28 mouse cellular contexts compared by ENCODE assay signal in genomic region chr4:35066163-35066562, GRCm38 (mm10).
A peak's percentile ranks its signal among the peaks of the same experiment; 100 is the strongest.
DNase-seq lines count a peak whose midpoint lies in the region; ATAC-seq and TF ChIP-seq lines count a peak whose summit lies in the region.
"Had no signal": no experiment of that assay in that cellular context is flagged by ENCODE, and none has a peak within 500 bp of the region (broad histone marks: within the 10 kb centered on the region; RNA-seq: fewer than 3 reads in every experiment).

No protein-coding gene starts in this region.

- no peak overlapping the region for H3K9ac ChIP-seq in kidney, embryonic 14.5 days (ENCODE audit: low read depth, low read length)
- no peak overlapping the region for H3K9ac ChIP-seq in hindbrain, embryonic 12.5 days
- H3K9ac ChIP-seq: heart, embryonic 15.5 days; hindbrain, embryonic 15.5 days; limb, embryonic 15.5 days; liver, embryonic 15.5 days; lung, embryonic 14.5 days; midbrain, embryonic 15.5 days; neural tube, embryonic 15.5 days had no signal

- H3K27ac ChIP-seq in kidney, embryonic 14.5 days (ENCODE audit: low read depth, low read length) = no peak overlapping the region
- H3K27ac ChIP-seq in kidney, adult 2 months (ENCODE audit: insufficient read depth, low read depth, low read length) = no peak overlapping the region
- H3K27ac ChIP-seq in hindbrain, embryonic 12.5 days = no peak overlapping the region
- H3K27ac ChIP-seq: heart, embryonic 10.5 days; heart, embryonic 15.5 days; hindbrain, embryonic 15.5 days; limb, embryonic 10.5 days; limb, embryonic 15.5 days; liver, embryonic 15.5 days; midbrain, embryonic 15.5 days; neural tube, embryonic 15.5 days had no signal

- H3K4me1 ChIP-seq in kidney, embryonic 14.5 days (ENCODE audit: control insufficient read depth, insufficient read depth, low read length) = peaks cover 15% of the 10 kb centered on the region
- H3K4me1 ChIP-seq in kidney, adult 2 months (ENCODE audit: control insufficient read depth, insufficient read depth, low read length) = peaks cover 17% of the 10 kb centered on the region
- peaks cover 16% of the 10 kb centered on the region for H3K4me1 ChIP-seq in hindbrain, embryonic 12.5 days
- H3K4me1 ChIP-seq: heart, embryonic 10.5 days; heart, embryonic 15.5 days; liver, embryonic 15.5 days had no signal

- 67% methylated on average over 4 of the region's 4 CpGs for WGBS in kidney, embryonic 14.5 days
- whole genome bisulfite sequencing in kidney, adult 2 months = 61% methylated on average over 4 of the region's 4 CpGs
- WGBS in hindbrain, embryonic 12.5 days = 57% methylated on average over 4 of the region's 4 CpGs

- H3K4me3 ChIP-seq in kidney, embryonic 14.5 days (ENCODE audit: low read length) = no peak overlapping the region
- no peak overlapping the region for H3K4me3 ChIP-seq in kidney, adult 2 months (ENCODE audit: insufficient read depth, low read depth, low read length)
- H3K4me3 ChIP-seq in hindbrain, embryonic 12.5 days = no peak overlapping the region
- H3K4me3 ChIP-seq: erythroblast, embryonic 14.5 days; heart, embryonic 10.5 days; heart, embryonic 15.5 days; hindbrain, embryonic 15.5 days; limb, embryonic 10.5 days; limb, embryonic 15.5 days; liver, embryonic 15.5 days; midbrain, embryonic 15.5 days; neural tube, embryonic 15.5 days had no signal

- no peaks in the 10 kb centered on the region for H3K36me3 ChIP-seq in kidney, embryonic 14.5 days (ENCODE audit: control insufficient read depth, insufficient read depth, low read length)
- no peaks in the 10 kb centered on the region for H3K36me3 ChIP-seq in kidney, adult 2 months (ENCODE audit: control insufficient read depth, insufficient read depth, low read length)
- no peaks in the 10 kb centered on the region for H3K36me3 ChIP-seq in hindbrain, embryonic 12.5 days
- H3K36me3 ChIP-seq: heart, embryonic 10.5 days; heart, embryonic 15.5 days; hindbrain, embryonic 15.5 days; limb, embryonic 10.5 days; limb, embryonic 15.5 days; liver, embryonic 15.5 days; midbrain, embryonic 15.5 days; neural tube, embryonic 15.5 days had no signal

- ATAC-seq in kidney, embryonic 14.5 days (ENCODE audit: low FRiP score, low TSS enrichment) = no peak
- ATAC-seq in hindbrain, embryonic 12.5 days (ENCODE audit: low FRiP score) = no peak
- ATAC-seq: activated CD4-positive, CD25-positive, alpha-beta regulatory T cell, adult 4 months; CD4-positive, CD25-positive, alpha-beta regulatory T cell, adult 4 months; inflammation-experienced regulatory T-cells, adult 6 months had no signal

- peak; percentile 77 for DNase-seq in kidney, adult 11 months
- peak; percentile 85 for DNase-seq in kidney, adult 2 months
- DNase-seq in kidney, postnatal 10 days = peak; percentile 42
- no peak for DNase-seq in layer of hippocampus, adult 9-11 months
- DNase-seq in spleen, postnatal 14 days (ENCODE audit: low spot score in 2 of 2) = no peak
- DNase-seq: adrenal gland, adult 2 months; adrenal gland, postnatal 36 days; cerebellum, adult 18-20 months; gastrocnemius, postnatal 10 days; heart, postnatal 36 days; lung, postnatal 14 days; right cerebral cortex, postnatal 14 days; thymus, postnatal 14 days had no signal

- no peaks in the 10 kb centered on the region for H3K27me3 ChIP-seq in kidney, embryonic 14.5 days (ENCODE audit: control insufficient read depth, insufficient read depth, low read length)
- no peaks in the 10 kb centered on the region for H3K27me3 ChIP-seq in kidney, adult 2 months (replicated peaks; ENCODE audit: control insufficient read depth, insufficient read depth, low read length)
- no peaks in the 10 kb centered on the region for H3K27me3 ChIP-seq in hindbrain, embryonic 12.5 days
- H3K27me3 ChIP-seq: heart, embryonic 15.5 days; hindbrain, embryonic 15.5 days; limb, embryonic 15.5 days; liver, embryonic 15.5 days; midbrain, embryonic 15.5 days; neural tube, embryonic 15.5 days had no signal

- TF ChIP-seq POLR2A in kidney, adult 2 months (IDR thresholded peaks at IDR 0.05; ENCODE audit: low read depth, low read length) = no peak

- H3K4me2 ChIP-seq in kidney, embryonic 14.5 days (replicated peaks; ENCODE audit: low read depth, low read length) = no peak overlapping the region
- H3K4me2 ChIP-seq in hindbrain, embryonic 12.5 days (replicated peaks) = no peak overlapping the region
- H3K4me2 ChIP-seq: heart, embryonic 15.5 days; hindbrain, embryonic 15.5 days; limb, embryonic 15.5 days; liver, embryonic 15.5 days; lung, embryonic 14.5 days; midbrain, embryonic 15.5 days had no signal

- TF ChIP-seq CTCF in kidney, adult 2 months (conservative IDR thresholded peaks at IDR 0.05; ENCODE audit: insufficient read depth, insufficient read length, low read depth, low read length) = no peak

- no peaks in the 10 kb centered on the region for H3K9me3 ChIP-seq in kidney, embryonic 14.5 days (ENCODE audit: control insufficient read depth, low read length)
- H3K9me3 ChIP-seq in hindbrain, embryonic 12.5 days (replicated peaks) = no peaks in the 10 kb centered on the region
- H3K9me3 ChIP-seq: heart, embryonic 10.5 days; heart, embryonic 15.5 days; hindbrain, embryonic 15.5 days; limb, embryonic 10.5 days; limb, embryonic 15.5 days; liver, embryonic 15.5 days; midbrain, embryonic 15.5 days; neural tube, embryonic 15.5 days had no signal

Comparison
In these comparisons a context has a peak if more than half of its experiments do, and no peak if none do; other contexts are left out.
1. DNase-seq: peak in kidney, adult 11 months (single experiment), kidney, adult 2 months (single experiment) and kidney, postnatal 10 days (single experiment); none in layer of hippocampus, adult 9-11 months (single experiment) and spleen, postnatal 14 days (0 of 2).